Mouse (Mus musculus) midbrain, postnatal 0 days (tissue): Measurements from ENCODE around the gene Anapc16. TPM values are rescaled to one million over a fixed set of nuclear protein-coding genes. Genes with fewer than 3 reads are reported as not detected.

Experiments used
- ATAC-seq: fragments of 200-750 bp; cut with Nextera tagmentation; 2 replicates; pipeline ENCODE4 v1.8.0; 2017; ENCODE audit warnings: moderate number of reproducible peaks, mild to moderate bottlenecking, moderate TSS enrichment, moderate library complexity; ENCODE audit not compliant: low FRiP score
- DNase-seq: peaks from one replicate; pipeline ENCODE4 v3.0.0-alpha.2; 2015; ENCODE audit warnings: low spot score
- H3K27ac ChIP-seq: fragments of 300-500 bp; sonication (generic); 2 replicates; pipeline ENCODE4 v1.5.1; 2014; ENCODE audit warnings: low read depth, mild to moderate bottlenecking, low read length, mixed read lengths
- H3K27me3 ChIP-seq: fragments of 300-500 bp; sonication (generic); 2 replicates; pipeline ENCODE4 v1.6.1; 2014; ENCODE audit warnings: low read length, control low read depth, mixed read lengths; ENCODE audit not compliant: insufficient read depth
- H3K36me3 ChIP-seq: fragments of 300-500 bp; sonication (generic); 2 replicates; pipeline ENCODE4 v1.6.1; 2014; ENCODE audit warnings: low read length, control low read depth, mixed read lengths; ENCODE audit not compliant: insufficient read depth
- H3K4me1 ChIP-seq: fragments of 300-500 bp; sonication (generic); 2 replicates; pipeline ENCODE4 v1.6.1; 2014; ENCODE audit warnings: mild to moderate bottlenecking, control low read depth, antibody characterized with exemption, low read length, mixed read lengths; ENCODE audit not compliant: insufficient read depth
- H3K4me2 ChIP-seq: fragments of 300-500 bp; sonication (generic); 2 replicates; pipeline ENCODE4 v1.6.1; 2014; ENCODE audit warnings: low read depth, mild to moderate bottlenecking, low read length, mixed read lengths; ENCODE audit not compliant: poor library complexity, severe bottlenecking
- H3K4me3 ChIP-seq: fragments of 300-500 bp; sonication (generic); 2 replicates; pipeline ENCODE4 v1.5.1; 2014; ENCODE audit warnings: low read depth, mild to moderate bottlenecking, low read length, moderate library complexity
- H3K9ac ChIP-seq: fragments of 300-500 bp; sonication (generic); replicated peaks from 2 replicates; pipeline ENCODE4 v1.6.1; 2014; ENCODE audit warnings: mild to moderate bottlenecking, low read length, moderate library complexity, mixed read lengths; ENCODE audit not compliant: poor library complexity, severe bottlenecking
- H3K9me3 ChIP-seq: fragments of 300-500 bp; sonication (generic); 2 replicates; pipeline ENCODE4 v1.6.1; 2016; ENCODE audit warnings: low read length, control low read depth
- CTCF ChIP-seq: IDR thresholded peaks from 2 replicates; pipeline ENCODE4 v1.5.1; 2016; ENCODE audit warnings: antibody characterized with exemption, mild to moderate bottlenecking
- WGBS: fragments of 180-500 bp; shearing (Covaris S2); extraction: QIAGEN DNeasy Blood & Tissue Kit; methylation state at CpG from one replicate; pipeline ENCODE4 v1.1.7; 2014; 5-methylcytosine and 5-hydroxymethylcytosine counted together
- polyA plus RNA-seq: library from polyadenylated mRNA; unstranded; fragments of >200 nt; fragmentation: Nextera tagmentation; extraction: Ambion mirVana; gene quantifications from 2 replicates; pipeline ENCODE4 v1.2.1, GENCODE M21; 2015
- total RNA-seq: library from RNA; depleted of rRNA; stranded (reverse); fragments of >200 nt; gene quantifications from 2 replicates; pipeline ENCODE4 v1.2.3, GENCODE M21; 2014

The Anapc16 gene
- total and polyA plus RNA-seq, 2 experiments from 2014 or later = 57.4 to 118 TPM

DNA sequence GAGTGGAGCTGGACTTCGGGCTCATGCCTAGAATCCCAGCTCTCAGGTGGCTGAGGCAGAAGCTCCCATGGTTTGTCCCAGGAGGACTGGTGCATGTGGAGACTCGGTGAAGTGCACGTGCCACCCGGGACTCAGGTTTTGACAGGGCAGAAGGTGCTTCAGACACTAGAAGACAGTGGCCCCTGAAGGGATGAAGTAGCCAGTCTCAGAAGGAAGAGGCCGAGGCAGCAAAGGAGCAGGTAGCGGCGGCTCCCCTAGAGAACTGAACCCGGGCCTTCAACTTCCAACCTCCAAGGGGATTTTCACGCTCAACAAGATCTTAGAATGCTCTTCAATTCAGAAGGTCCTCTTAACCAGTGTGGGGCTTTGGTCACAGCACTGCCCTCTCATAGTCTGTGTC is 12.5 kb downstream of the Anapc16 start:
- ATAC-seq = no peak
- 95% methylated on average over 9 of the region's 9 CpGs for WGBS
- Histone ChIP-seq H3K4me2 (no peak overlapping the region), H3K27ac (no peak overlapping the region), H3K4me1 (no peaks in the 10 kb centered on the region), H3K9me3 (no peaks in the 10 kb centered on the region), H3K9ac (no peak overlapping the region), H3K27me3 (no peaks in the 10 kb centered on the region), H3K36me3 (peaks cover 42% of the 10 kb centered on the region), H3K4me3 (no peak overlapping the region)
- TF ChIP-seq CTCF = no peak
- no peak for DNase-seq

DNA sequence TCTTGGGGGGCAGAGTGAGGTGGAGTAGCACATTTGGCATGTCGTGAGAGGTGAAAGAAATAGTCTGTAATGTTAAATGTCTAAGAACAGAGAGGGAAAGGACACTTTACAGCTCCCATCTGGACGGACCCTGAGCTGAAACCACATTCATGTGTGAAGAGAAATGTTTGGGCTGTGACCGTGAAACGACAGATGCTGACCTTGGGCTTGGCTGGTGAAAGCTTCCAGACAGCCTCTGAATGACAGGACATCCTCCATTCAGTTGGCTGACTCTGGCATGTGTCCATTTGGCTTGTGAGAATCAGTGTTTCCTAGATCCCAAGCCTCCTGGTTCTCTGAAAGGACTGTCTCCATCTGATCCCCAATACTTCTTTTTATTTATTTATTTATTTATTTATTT is 14.9 kb downstream of the Anapc16 start:
- H3K9me3 ChIP-seq = no peaks in the 10 kb centered on the region
- no peaks in the 10 kb centered on the region for H3K4me1 ChIP-seq
- no peak overlapping the region for H3K4me3 ChIP-seq
- H3K27ac ChIP-seq = no peak overlapping the region
- no peak for ATAC-seq
- H3K9ac ChIP-seq = no peak overlapping the region
- H3K27me3 ChIP-seq = no peaks in the 10 kb centered on the region
- peaks cover 42% of the 10 kb centered on the region for H3K36me3 ChIP-seq
- H3K4me2 ChIP-seq = no peak overlapping the region
- WGBS = 90% methylated on average over 4 of the region's 4 CpGs
- DNase-seq = no peak
- no peak for TF ChIP-seq CTCF

GRCm38 (mm10) chr10:59982379-59982873 is 20.5 kb downstream of the Anapc16 start:
- no peak for TF ChIP-seq CTCF
- DNase-seq (no peak), ATAC-seq (no peak)
- no peak overlapping the region for H3K4me2 ChIP-seq
- no peak overlapping the region for H3K9ac ChIP-seq
- H3K36me3 ChIP-seq = peaks cover 15% of the 10 kb centered on the region
- H3K4me1 ChIP-seq = 0 out of 2 replicates have a peak, but pooled peaks cover 4% of the 10 kb centered on the region
- H3K27me3 ChIP-seq = no peaks in the 10 kb centered on the region
- 93% methylated on average over 12 of the region's 12 CpGs for WGBS
- no peaks in the 10 kb centered on the region for H3K9me3 ChIP-seq
- no peak overlapping the region for H3K27ac ChIP-seq
- no peak overlapping the region for H3K4me3 ChIP-seq

DNA sequence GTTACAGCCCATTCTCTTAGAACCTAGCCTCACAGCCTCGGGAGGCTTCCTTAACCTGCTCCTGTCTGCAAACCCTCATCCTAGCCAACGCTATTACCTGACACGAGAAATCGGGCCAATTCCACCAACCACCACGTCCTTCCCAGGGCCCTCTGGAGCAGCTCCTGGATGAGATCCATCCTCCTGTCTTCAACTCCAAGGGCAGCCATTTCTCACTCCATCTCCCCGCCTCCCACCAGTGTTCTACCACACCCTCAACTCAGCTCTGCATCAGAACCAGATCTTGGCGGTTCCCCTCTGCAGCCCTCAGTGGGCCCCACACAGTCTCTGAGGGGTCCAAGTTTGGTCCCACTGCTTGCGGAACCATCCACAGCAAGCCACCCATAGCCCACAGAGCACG is 21.1 kb downstream of the Anapc16 start:
- Histone ChIP-seq H3K9me3 (no peaks in the 10 kb centered on the region), H3K9ac (no peak overlapping the region), H3K4me3 (no peak overlapping the region), H3K27ac (no peak overlapping the region), H3K36me3 (peaks cover 9% of the 10 kb centered on the region), H3K4me1 (0 out of 2 replicates have a peak, but pooled peaks cover 4% of the 10 kb centered on the region), H3K27me3 (no peaks in the 10 kb centered on the region), H3K4me2 (no peak overlapping the region)
- ATAC-seq (no peak), DNase-seq (no peak)
- no peak for TF ChIP-seq CTCF
- 89% methylated on average over 9 of the region's 9 CpGs for WGBS

DNA sequence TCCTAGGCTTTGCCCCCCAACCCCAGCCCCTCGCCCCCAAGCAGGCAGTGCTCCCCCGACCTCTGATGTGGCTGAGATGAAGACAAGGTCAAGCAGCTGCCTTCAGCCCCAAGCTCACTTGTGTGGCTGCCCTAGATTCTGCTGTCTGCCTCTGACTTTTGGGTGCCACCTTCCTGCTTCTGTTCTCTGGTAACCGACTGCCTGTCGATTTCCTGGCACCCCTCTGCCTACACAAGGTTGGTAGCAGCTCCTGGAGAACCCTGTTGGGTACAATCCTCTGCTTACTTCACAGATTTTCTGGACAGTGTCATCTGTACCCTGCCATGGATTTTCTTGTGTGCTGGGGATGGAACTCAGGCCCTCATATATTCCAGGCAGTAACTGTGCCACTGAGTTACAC is 21.6 kb downstream of the Anapc16 start:
- no peak for TF ChIP-seq CTCF
- no peak for ATAC-seq
- Histone ChIP-seq H3K4me3 (no peak overlapping the region), H3K36me3 (peaks cover 7% of the 10 kb centered on the region; the same call in 1 of the 2 replicates), H3K27ac (no peak overlapping the region), H3K27me3 (no peaks in the 10 kb centered on the region), H3K4me1 (0 out of 2 replicates have a peak, but pooled peaks cover 4% of the 10 kb centered on the region), H3K9ac (no peak overlapping the region), H3K9me3 (no peaks in the 10 kb centered on the region), H3K4me2 (no peak overlapping the region)
- WGBS = 85% methylated on average over 4 of the region's 4 CpGs
- no peak for DNase-seq

GRCm38 (mm10) chr10:59980815-59981244 is 22.1 kb downstream of the Anapc16 start:
- ATAC-seq (no peak), DNase-seq (no peak)
- Histone ChIP-seq H3K36me3 (peaks cover 2% of the 10 kb centered on the region; the same call in 1 of the 2 replicates), H3K4me2 (no peak overlapping the region), H3K4me1 (0 out of 2 replicates have a peak, but pooled peaks cover 4% of the 10 kb centered on the region), H3K9me3 (no peaks in the 10 kb centered on the region), H3K9ac (no peak overlapping the region), H3K27ac (no peak overlapping the region), H3K4me3 (no peak overlapping the region), H3K27me3 (no peaks in the 10 kb centered on the region)
- 92% methylated on average over 6 of the region's 6 CpGs for WGBS
- no peak for TF ChIP-seq CTCF
